Mouse (Mus musculus) lung, postnatal 36 days (tissue): Measurements from ENCODE around the gene Lca5.

ENCODE experiments used
- DNase-seq: peaks from one replicate; pipeline ENCODE4 v3.0.0; 2022; ENCODE audit warnings: mixed read lengths

Lca5 gene

DNA sequence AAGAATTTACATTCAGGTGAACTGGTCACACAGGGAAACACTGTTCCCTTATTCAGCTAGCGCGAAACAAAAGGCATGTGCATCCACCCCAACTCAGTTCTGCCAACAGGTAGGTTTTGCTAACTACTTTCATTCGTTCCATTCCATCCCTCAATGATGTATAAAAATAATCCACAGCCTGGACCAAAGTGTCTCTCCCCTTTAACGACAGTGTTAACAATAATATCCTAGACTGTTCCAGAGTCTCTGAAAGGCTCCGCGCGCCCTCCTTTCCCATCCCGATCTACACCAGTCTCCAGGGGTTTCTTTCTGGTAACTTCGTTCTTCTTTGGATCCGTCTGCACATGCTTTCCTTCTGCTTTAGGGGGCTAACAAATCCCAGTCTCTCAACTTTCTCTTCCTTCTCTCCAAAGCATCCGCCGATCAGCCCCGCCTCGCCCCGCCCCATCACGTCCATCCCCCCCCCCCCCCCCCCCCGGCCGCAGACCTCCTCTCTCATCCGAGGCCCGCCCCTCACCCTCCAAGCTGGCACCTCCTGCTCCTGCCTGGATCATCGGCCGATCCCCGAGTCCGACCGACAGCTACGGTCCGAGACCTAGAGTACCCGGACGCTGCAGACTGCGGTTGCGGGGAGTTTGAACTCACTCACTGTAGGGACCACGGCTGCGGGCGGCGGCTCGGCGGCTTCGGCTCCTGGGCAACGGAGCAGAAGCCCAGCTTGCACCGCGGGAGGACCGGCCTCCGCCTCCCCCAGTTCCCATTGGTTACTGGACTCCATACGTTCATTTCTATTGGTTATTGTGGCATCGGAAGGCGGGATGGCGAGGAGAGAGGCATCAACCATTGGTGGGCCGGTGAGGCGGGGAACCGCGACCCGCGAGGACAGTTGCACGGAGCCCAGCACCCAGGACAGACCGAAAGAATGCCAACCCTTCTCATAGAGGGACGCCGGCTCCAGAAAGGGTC lies at the start of gene Lca5:
TSS of gene Lca5 (minus strand) at position 736 of the 966 bp plus-strand sequence.
- peak; percentile 97 for DNase-seq

DNA sequence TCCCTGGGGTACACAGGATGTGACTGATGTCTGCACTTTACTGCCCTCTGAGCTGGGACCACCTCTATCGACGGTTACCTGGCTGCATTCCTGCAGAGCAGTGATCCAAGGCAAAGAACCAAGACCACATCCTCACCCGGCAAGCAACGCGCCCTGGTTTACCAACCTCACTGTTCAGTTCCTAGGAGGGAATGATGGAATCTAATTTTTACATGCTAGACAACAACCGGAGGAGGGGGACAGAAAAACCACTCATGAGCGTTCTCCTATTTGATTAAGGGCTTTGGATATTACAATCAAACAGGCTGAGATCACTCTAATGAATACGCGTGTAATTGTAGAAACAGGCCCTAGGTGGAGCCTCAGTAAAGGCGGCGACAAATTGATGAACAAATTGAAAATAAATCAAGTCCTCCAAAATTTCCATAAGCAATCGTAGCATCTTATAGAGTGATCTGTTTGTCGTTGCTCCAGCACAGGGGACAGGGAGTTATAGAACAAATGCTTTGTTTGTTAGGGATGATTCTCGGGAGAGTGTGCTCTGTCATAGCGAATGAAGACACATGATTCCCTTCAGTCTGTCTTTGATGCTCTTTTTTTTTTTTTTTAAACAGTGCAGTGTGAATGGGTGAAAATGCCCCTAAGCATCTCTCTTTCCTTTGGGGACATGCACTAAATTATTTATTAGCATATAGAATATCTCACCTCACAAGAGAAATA lies 47.7 kb upstream of the Lca5 start:
- DNase-seq = peak; percentile 16

DNA sequence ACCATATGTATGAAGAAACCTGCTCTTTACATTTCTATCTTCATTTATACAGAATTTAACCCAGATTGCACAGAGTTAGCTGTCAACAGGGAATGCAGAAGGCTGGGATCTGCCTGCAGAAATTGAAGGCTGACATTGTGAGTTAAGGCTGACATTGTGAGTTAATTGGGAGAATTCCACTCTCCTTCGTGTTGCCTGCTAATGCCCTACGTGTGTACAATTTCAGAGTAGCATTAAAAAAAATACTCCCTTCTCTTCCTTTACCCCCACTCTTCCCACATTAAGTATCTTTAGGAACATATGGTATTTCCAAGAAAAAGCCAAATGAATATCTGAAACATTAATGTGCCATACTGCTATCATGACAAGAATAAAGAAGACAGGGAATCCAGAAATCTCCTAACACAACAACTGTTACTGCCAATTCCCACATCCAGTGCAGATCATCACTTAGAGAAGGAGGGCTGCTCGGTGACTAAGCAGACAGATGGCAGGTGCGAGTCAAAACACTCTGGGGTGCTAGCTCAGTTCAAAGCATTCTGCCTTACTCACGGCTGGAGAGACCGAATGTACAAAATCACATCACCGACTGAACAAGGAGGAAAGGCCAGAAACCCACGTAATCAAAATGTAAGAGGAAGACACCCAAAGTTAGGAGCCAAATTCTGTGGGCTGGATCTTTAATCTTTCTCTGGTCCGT lies 47.0 kb upstream of the Lca5 start:
- DNase-seq = no peak

DNA sequence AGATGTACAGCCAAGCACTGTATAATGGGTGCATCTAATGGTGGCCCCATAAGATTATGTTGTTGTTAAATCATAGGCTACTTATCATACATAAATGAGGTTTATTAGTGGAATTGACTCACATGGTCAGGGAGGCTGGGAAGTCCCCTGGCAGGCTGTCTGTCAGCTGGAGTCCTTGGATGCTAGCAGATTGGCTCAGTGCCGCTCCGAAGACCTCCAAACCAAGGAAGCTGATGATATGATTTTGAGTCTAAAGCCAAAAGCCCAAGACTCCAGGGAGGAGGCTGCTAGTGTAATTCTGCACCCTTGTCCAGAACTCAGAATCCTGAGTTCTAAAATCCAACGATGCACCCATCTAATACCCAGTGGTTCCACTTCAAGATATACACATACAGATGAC lies 45.0 kb upstream of the Lca5 start:
- no peak for DNase-seq

DNA sequence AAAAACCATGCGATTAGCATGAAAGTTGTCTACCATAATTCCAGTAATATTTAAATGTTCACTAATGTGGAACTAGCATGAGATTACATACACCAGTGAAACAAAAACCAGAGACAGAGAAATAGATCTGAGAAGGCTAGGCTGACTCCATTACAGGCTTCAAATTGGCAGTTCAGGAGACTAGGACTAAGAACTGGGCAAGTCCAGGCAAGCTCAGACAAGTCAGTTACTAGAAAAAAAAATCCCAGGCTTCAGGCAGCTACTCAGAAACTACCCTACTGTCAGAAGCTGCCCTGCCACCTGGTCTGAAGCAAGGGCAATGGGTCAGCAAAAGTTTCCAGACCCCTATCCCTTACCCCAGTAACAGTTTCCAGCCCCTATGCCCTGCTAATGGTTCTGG lies 44.4 kb upstream of the Lca5 start:
- DNase-seq = no peak

DNA sequence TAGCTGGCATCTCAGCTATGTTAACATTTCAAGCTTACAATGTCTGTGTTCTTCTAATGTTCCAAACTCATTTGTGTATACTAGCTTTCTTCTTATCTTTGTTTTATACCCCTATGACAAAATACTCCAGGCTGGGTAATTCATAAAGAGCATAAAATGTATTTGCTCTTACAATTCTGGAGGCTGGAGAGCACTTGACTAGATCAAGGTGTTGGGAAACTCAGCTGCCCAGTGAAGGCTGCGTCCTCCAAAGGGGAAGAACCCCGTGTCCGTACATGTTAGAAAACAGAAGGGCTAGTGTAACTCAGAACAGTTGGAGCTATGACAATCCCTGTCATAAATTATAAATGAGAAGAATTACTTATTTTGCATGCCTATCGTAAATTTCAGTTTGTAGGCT lies 42.5 kb upstream of the Lca5 start:
- peak; percentile 15 for DNase-seq

DNA sequence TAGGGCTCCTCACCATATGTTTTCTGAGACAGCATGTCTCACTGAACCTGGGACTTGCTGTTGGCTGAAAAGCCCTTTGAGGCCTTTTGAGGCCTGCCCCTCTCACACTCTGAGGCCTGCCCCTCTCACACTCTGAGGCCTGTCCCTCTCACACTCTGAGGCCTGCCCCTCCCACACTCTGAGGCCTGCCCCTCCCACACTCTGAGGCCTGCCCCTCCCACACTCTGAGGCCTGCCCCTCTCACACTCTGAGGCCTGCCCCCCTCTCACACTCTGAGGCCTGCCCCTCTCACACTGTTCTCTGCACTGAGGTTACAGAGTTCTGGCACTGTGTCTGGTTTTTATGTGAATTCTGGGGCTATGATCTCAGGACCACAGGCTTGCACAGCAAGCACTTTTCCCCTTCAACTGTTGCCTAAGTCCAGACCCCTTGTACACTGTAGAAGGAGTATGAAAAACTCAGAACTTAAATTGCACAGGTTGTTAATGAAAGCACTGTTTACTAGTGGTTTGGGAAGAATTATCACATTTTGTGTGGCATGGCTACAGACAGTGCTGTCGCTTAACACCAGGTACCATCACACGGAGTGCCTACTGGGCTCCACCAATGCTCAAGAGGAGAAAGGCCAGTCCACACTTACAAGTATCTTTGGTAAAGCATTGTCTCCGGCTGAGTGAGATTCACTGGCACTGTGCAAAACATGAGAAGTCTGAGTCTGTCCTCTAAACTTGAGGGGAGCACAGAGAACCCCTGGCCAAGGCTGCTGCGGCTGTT lies 41.4 kb upstream of the Lca5 start:
- DNase-seq = peak; percentile 5

DNA sequence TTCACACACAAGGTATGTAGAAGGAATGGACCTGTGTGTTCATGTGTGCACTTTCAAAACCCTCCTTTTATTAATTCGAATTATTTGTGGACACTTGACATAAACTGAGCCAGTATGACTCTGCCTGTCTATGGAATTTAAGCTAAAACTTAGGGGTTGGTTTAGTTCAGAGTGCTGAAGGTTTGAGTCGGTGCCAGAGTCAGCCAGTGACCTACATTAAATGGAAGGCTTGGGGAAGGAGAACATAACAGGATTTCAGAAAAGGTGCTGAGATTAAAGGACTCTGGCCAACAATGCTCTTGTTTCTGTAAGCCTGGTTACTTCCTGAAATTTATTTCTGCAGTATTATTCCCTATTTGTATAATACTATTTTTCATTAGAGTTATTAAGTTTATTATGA lies 28.9 kb upstream of the Lca5 start:
- DNase-seq = no peak

DNA sequence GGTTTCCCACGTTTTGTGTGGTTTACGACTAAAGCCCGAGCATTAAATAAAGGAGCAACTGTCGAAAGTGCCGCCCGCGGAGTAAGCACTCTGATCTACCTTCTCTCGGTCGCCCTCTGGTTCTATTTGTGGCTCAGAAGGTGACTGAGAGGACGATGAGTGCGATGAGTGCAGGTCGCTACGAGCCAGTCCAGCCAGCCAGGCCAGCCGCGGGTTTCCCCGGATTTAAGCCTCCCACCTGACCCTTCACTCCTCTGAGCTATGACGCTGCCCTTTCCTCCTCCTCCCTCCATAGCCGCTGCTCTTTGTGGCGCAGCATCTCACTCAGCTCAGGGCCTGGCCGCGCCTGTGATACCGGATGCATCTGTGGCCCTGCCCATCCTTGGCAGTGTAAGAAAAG lies 6.8 kb upstream of the Lca5 start:
- peak; percentile 65 for DNase-seq

DNA sequence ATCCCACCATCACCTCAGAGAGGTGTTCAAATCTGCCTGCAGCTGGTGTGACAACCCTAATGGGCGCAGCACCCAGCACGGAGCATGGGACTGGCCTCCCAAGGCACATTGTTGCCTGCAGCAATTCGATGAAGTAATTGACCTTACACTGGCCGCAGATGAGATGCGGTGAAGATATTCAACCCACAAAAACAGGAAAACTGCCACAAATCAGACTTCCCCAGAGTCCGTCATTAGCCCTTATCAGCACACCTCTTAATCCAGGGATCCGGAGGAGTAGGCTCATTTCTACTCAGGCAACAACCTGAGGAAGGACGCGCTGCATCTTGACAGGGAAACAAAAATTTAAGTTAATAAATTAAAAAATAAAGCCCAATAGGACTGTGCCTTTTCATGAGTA lies 6.2 kb upstream of the Lca5 start:
- DNase-seq = peak; percentile 2

DNA sequence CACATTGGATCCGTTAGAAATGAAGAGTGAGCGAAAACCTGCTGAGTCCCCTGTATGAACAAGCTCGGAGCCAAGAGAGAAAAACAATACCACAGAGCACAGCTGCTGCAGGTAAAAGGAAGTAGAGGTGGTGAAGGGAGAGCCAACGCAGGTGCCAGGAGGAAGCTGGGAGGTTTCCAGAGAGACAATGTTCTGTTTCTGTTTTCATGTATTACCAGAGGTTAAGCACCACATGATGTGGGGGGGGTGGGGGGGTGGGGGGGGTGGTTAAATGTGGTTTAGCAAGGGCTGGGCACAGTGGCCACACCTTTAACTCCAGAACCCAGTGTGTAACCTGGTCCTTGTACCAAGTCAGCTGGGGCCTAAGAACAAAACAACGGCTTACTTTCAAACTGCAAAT lies 3.3 kb downstream of the Lca5 start:
- DNase-seq = peak; percentile 38

DNA sequence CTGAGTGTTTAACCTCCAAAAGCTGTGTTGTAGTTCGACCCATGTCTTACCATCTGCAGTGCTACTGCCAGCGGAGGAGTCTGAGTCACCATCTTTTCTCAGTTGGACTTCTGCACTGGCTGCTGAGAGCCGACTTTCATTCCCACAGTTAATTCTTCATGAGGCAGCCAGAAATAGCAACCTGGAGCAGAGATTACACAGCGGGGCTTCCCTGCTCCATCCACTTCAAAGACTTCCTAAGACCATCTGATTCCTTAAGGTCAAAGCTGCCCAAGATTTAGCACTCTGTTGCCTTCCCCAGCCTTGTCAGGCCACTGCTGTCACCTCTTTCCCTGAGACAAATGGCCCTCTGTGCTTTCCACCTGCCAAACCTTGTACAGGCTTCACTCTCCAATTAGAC lies 6.4 kb downstream of the Lca5 start:
- DNase-seq = no peak

DNA sequence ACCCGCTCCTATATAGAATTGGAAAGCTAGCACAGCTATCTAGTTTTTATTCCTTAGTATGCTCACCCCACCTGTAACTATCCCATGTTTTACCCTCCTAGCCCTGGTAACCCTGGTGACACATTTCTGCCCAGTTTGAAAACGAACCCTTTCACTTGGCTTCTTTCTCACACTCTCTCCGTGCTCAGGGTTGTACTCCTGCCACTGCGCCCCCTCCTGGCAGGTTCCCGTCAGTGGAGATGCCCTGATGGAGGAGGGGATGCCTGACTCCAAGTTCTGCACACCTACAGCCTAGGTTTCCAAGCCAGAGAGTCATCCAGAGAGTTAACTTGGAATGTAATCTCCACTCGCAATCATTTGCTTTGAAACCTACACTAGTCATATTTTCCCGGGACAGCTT lies 7.3 kb downstream of the Lca5 start:
- peak; percentile 46 for DNase-seq

DNA sequence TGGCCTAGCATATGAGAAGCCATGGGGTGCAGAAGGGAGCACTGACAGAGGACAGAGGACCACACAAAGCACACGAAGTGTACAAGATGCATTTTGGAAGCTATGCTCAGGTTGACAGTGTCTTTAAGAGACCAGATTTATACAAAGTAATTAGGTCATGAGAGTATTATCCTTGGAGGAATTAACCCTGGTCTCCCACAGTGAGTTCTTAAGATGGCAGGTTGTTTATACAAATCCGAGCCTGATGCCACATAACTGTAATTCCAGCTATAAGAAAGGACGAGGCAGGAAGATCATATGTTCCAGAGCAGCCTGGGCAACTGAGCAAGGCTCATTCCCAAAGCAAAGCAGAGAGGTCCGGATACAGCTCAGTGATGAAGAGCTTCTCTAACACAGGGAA lies 13.0 kb downstream of the Lca5 start:
- DNase-seq = no peak

DNA sequence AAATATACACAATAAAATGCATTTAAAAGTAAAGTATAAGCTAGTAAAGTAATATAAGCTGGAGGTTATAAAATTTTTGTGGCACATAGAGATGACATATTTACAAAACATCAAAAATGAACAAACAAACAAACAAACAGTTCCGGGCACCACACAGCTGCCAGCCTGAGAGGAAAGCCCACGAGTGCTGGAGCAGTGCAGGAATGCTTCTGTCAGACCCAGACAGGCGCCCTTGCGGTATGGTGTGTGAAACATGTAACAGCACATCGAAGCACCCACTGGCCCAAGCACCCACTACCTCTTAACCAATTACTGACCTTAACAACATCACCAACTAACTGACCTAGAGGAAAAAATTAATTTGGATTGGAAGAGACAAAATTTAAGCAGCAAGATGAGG lies 22.0 kb downstream of the Lca5 start:
- DNase-seq = no peak

DNA sequence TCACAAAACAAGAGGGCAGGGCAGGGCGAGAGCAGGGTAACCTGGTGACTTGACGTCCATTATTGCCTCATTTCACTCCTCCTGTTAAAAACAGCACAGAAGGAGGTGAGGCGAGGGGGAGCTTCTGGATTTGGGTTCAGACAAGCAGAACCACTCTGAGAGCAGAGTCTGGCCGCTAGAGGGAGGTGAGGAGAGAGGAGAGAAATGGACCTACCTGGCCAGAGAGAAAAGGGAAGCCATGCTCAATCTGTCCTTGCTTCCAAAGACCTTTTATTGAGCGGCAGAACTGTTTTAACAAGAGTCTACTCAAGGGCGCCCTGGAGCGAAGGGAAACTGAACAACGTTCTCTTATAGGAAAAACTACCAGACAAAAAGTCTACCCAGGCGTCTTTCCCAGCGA lies 27.9 kb downstream of the Lca5 start:
- peak; percentile 33 for DNase-seq

DNA sequence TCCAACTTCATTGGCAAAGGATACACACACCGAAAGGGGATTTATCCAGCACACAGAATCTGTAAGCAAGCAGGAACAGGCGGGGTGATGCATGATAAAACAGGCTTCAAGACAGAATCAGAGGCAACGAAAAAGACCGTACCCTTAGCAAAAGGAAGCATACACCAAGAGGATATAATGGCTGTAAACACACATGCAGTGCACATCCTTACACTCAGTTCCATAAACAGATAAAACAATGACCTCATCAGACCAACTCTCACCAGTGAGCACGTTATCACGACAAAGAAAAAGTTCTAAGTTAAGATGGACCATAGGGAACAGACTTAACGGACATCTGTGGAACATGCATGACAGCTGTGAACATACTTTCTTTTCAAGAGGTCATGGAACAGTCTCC lies 35.8 kb downstream of the Lca5 start:
- DNase-seq = no peak

DNA sequence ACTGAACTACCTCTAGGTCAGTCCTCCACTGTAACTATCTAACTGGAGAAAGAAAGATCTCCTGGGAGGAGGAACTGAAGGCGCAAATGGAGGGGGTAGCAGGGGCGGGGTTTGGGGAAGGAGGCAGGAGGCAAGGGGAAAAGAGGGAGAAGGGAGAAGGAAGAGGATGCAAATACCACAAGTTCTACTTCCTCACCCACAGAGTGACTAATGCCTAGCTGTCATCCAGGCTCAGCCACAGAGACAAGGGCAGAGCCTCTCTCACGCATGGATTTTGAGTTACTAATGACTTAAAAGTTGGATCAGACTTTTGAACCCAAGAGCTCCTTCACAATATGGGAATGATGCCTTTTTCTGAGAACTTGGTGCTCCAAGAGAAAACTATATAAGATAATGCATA lies 40.1 kb downstream of the Lca5 start:
- no peak for DNase-seq

DNA sequence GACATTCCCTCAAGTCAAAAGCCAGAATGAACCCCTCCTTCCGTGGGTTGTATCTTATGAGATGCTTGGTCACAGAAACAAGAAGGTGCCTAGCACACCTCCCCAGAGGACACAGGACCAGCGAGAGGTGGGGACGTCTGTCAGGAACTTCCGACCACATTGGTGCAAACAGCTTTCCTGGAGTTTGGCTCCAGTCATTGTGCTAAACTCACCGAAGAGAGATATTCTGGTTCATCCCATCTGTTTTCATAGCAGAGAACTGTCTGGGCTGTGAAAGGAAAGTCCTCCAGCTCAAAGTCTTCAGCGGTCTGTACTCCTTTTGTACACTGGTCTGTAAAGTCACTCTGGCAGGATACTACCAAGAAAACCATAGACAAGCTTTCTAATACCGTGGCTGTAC lies 41.5 kb downstream of the Lca5 start:
- DNase-seq = no peak

DNA sequence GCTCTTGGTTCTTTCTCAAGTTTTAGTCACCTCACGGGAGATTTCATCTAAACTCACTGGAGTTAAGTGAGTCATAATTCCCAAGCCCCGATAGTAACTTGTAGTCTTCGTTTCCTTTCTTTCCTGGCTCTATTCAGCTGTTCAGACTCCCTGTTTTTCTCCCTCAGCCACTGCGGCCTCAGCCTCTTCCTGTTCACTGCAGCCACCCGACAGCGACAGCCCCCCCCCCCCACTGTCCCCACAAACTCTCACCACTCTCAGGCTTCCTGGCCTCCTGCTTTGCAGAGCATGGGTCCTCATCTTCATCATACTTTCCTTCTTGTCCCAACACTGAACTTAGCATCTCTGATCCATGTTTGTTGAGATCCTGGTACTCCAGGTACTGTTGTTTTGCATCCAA lies 42.7 kb downstream of the Lca5 start:
- no peak for DNase-seq

DNA sequence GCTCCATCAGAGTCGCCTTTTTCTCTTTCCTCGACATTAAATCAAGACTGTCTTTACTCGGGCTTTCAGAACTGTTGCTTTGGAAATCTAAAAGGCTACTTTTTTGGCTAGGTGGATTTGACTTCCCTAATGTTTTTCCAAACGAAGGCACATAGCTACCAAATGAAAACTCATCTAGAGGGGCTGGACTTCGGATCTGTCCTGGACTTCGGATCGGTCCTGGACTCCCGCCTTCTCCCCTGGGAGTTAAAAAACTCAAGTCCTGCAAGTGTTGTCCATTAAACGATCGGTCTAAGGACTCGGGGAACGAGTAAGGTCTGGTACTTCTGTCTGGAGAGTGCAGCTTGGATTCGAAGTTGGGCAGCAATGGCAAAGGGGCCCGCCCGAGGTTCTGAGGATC lies 45.5 kb downstream of the Lca5 start:
- no peak for DNase-seq

DNA sequence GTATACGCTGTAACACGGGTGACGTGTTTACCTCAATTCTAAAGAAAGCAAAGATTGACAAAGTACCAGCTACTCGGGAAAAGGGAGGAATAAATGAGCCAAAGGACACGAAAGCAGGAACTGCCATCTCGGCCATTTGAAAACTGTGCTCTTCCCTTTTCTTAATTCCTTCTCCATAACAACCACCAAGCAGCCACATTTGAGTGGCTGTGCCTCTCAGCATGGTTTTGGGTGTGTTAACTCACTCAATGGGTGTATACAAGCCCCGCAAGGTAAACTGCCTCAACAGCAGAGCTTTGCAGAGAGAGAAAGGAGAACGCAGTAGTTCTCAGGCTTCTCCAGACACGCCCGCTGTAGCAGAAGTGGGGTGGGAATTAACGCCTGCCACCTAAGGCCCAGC lies 48.9 kb downstream of the Lca5 start:
- no peak for DNase-seq

DNA sequence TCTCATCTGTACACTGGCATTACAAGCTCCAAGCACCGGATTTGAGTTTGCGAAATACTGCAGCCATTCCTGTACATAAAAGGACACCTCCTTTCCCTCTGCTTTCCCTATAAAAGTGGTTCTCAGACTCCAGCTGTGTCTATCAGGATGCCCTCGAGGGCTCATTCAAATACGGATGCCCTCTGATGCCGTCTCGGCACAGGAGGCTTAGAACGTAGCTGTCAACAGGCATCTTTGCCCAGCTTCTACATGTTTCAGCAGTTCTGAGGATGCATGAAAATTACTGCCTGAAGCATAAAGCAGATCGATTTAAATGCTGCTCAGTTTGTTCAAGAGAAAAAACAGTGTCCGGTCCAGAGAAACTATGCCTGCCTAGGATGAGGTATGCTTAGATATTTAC lies 51.4 kb downstream of the Lca5 start:
- DNase-seq = no peak
